Mouse (Mus musculus) stomach, postnatal 0 days (tissue): ENCODE results near the gene S100a7a.

ENCODE experiments used
- CTCF ChIP-seq: IDR thresholded peaks from 2 replicates; pipeline ENCODE4 v1.5.1; 2016; ENCODE audit warnings: antibody characterized with exemption, low read depth, mild to moderate bottlenecking, moderate library complexity
- EP300 ChIP-seq: optimal IDR thresholded peaks from 2 replicates; pipeline ENCODE3; 2016; ENCODE audit warnings: antibody characterized with exemption

DNA sequence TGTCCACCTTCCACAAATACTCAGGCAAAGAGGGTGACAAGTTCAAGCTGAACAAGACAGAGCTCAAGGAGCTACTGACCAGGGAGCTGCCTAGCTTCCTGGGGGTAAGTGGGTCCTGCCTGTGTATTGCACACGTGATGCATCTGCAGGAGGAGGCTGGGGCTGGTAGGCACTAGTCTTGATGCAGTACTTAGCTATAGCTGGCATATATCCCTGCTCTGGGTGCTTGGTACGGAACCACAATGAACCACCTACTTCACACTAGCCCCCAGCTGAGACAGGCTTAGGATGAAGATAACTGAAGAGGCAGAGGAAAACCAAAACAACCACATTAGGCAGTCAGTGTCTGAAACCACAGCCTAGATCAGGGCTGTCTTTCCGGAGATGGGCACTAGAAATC lies 48.8 kb upstream of the S100a7a start:
- TF ChIP-seq EP300 (no peak), CTCF (no peak)
